9 mouse cellular contexts compared by ENCODE assay signal in genomic region chr4:151043281-151043680, GRCm38 (mm10). TPM values are rescaled to one million over a fixed set of nuclear protein-coding genes. Genes with fewer than 3 reads are reported as not detected.
DNase-seq lines count a peak whose midpoint lies in the region; ATAC-seq and TF ChIP-seq lines count a peak whose summit lies in the region.
"Had no signal": no experiment of that assay in that cellular context is flagged by ENCODE, and none has a peak within 500 bp of the region (broad histone marks: within the 10 kb centered on the region; RNA-seq: fewer than 3 reads in every experiment).

No protein-coding gene starts in this region.

- H3K4me1 ChIP-seq in heart, embryonic 14.5 days (ENCODE audit: control insufficient read depth in 2 of 2, insufficient read depth in 2 of 2, low read length in 2 of 2): peaks cover 7 to 21% of the 10 kb centered on the region in 2 experiments
- peaks cover 9% of the 10 kb centered on the region for H3K4me1 ChIP-seq in kidney, postnatal 0 days (replicated peaks; ENCODE audit: insufficient read depth, low read length)

- 45% methylated on average over 5 of the region's 5 CpGs for WGBS in heart, embryonic 14.5 days
- WGBS in kidney, postnatal 0 days: 34% methylated on average over 5 of the region's 5 CpGs

- H3K4me2 ChIP-seq in heart, embryonic 14.5 days (ENCODE audit: low read length): peak overlapping the region; percentile 93
- peak overlapping the region; percentile 99 for H3K4me2 ChIP-seq in kidney, postnatal 0 days (ENCODE audit: low read length)

- no peak overlapping the region for H3K27ac ChIP-seq in heart, embryonic 14.5 days (replicated peaks in 1 of 2; ENCODE audit: control insufficient read depth in 1 of 2, insufficient read depth in 1 of 2, low read depth in 2 of 2, low read length in 2 of 2)
- no peak overlapping the region for H3K27ac ChIP-seq in kidney, postnatal 0 days

- H3K9me3 ChIP-seq in heart, embryonic 14.5 days (ENCODE audit: control insufficient read depth, low read length): no peaks in the 10 kb centered on the region
- no peaks in the 10 kb centered on the region for H3K9me3 ChIP-seq in kidney, postnatal 0 days (replicated peaks; ENCODE audit: low read length)

- H3K36me3 ChIP-seq in heart, embryonic 14.5 days (ENCODE audit: control insufficient read depth, insufficient read depth, low read length): peaks cover 20% of the 10 kb centered on the region
- H3K36me3 ChIP-seq in kidney, postnatal 0 days (ENCODE audit: insufficient read depth, low read length): peaks cover 14% of the 10 kb centered on the region; the same call in 1 of the 2 replicates

- DNase-seq in adrenal gland, adult (ENCODE audit: inconsistent age in 2 of 2, low spot score in 1 of 2): peak; percentile 31 to 71
- DNase-seq in adrenal gland, adult 8-10 months: no peak
- peak; percentile 48 to 53 for DNase-seq in cerebellum, postnatal 25 days
- DNase-seq in kidney, postnatal 0 days (ENCODE audit: low spot score): peak; percentile 12
- peak; percentile 80 for DNase-seq in lung, postnatal 25 days (ENCODE audit: low spot score)
- no peak for DNase-seq in spleen, adult 12 weeks (ENCODE audit: low spot score)
- DNase-seq in frontal cortex, adult 2 months (ENCODE audit: extremely low spot score in 1 of 2, low spot score in 1 of 2): no peak

- no peak for ATAC-seq in heart, embryonic 14.5 days (ENCODE audit: insufficient number of reproducible peaks, insufficient read depth, low FRiP score, low read depth)
- no peak for ATAC-seq in kidney, postnatal 0 days (replicated peaks; ENCODE audit: low FRiP score, low read depth)

- H3K27me3 ChIP-seq in heart, embryonic 14.5 days (ENCODE audit: control insufficient read depth, insufficient read depth, low read length): no peaks in the 10 kb centered on the region
- no peaks in the 10 kb centered on the region for H3K27me3 ChIP-seq in kidney, postnatal 0 days (ENCODE audit: insufficient read depth, low read length)

- peak overlapping the region in 1 of 2 experiments; percentile 58; a peak in 2 of 4 replicates for H3K4me3 ChIP-seq in heart, embryonic 14.5 days (ENCODE audit: control insufficient read depth in 1 of 2, insufficient read depth in 1 of 2, low read depth in 1 of 2, low read length in 2 of 2)
- peak overlapping the region; percentile 56 for H3K4me3 ChIP-seq in kidney, postnatal 0 days (replicated peaks; ENCODE audit: low read depth, low read length)

- TF ChIP-seq CTCF in kidney, postnatal 0 days (IDR thresholded peaks at IDR 0.05; ENCODE audit: low read depth): no peak

- H3K9ac ChIP-seq in heart, embryonic 14.5 days (ENCODE audit: low read length): peak overlapping the region; percentile 78
- peak overlapping the region; percentile 76; the same call in 1 of the 2 replicates for H3K9ac ChIP-seq in kidney, postnatal 0 days (ENCODE audit: low read depth, low read length)

RNA-seq across cellular contexts. Expression of gene Per3, which starts 1.2 kb away (rescaled TPM):
- total RNA-seq in adrenal gland, adult 8-10 months (2022): 10 to 100 TPM; 20.3 to 52.9 (median 30.9) TPM
- 10.4 and 11.3 TPM in 2 replicates for polyA plus RNA-seq in heart, embryonic 14.5 days (2014; fragmentation: Nextera tagmentation; extraction: Ambion mirVana)
- 6.0 and 6.7 TPM in 2 replicates for polyA plus RNA-seq in kidney, postnatal 0 days (2015; fragmentation: Nextera tagmentation; extraction: Ambion mirVana)
- polyA plus RNA-seq in frontal cortex, adult 2 months (2012; rRNA removed): 41.7 and 45.1 TPM in 2 replicates

RNA-seq across cellular contexts. Expression of gene Vamp3, which starts 14.5 kb away (rescaled TPM):
- total RNA-seq in adrenal gland, adult 8-10 months (2022): 10 to 100 TPM; 57.3 to 70.2 (median 63.4) TPM
- polyA plus RNA-seq in heart, embryonic 14.5 days (2014; fragmentation: Nextera tagmentation; extraction: Ambion mirVana): 89.7 and 97.4 TPM in 2 replicates
- polyA plus RNA-seq in kidney, postnatal 0 days (2015; fragmentation: Nextera tagmentation; extraction: Ambion mirVana): 92.2 and 99.7 TPM in 2 replicates
- polyA plus RNA-seq in frontal cortex, adult 2 months (2012; rRNA removed): 53.5 and 55.8 TPM in 2 replicates

RNA-seq across cellular contexts. Expression of gene Gm13090, which starts 46.1 kb away (rescaled TPM):
- total RNA-seq in adrenal gland, adult 8-10 months (2022): not detected
- 0.28 TPM in 1 of 2 replicates, not detected in the other for polyA plus RNA-seq in heart, embryonic 14.5 days (2014; fragmentation: Nextera tagmentation; extraction: Ambion mirVana)
- polyA plus RNA-seq in kidney, postnatal 0 days (2015; fragmentation: Nextera tagmentation; extraction: Ambion mirVana): 0.32 TPM in 1 of 2 replicates, not detected in the other
- polyA plus RNA-seq in frontal cortex, adult 2 months (2012; rRNA removed): not detected in 2 replicates
- total RNA-seq: common myeloid progenitor, adult 5-6 weeks had no signal

RNA-seq across cellular contexts. Expression of gene Uts2, which starts 46.4 kb away (rescaled TPM):
- not detected for total RNA-seq in adrenal gland, adult 8-10 months (2022)
- polyA plus RNA-seq in heart, embryonic 14.5 days (2014; fragmentation: Nextera tagmentation; extraction: Ambion mirVana): not detected in 2 replicates
- not detected in 2 replicates for polyA plus RNA-seq in kidney, postnatal 0 days (2015; fragmentation: Nextera tagmentation; extraction: Ambion mirVana)
- polyA plus RNA-seq in frontal cortex, adult 2 months (2012; rRNA removed): not detected in 2 replicates
- total RNA-seq: common myeloid progenitor, adult 5-6 weeks had no signal

Comparison
In these comparisons a context has a peak if more than half of its experiments do, and no peak if none do; other contexts are left out.
1. DNase-seq: peak in adrenal gland, adult (2 of 2), cerebellum, postnatal 25 days (2 of 2), kidney, postnatal 0 days (single experiment) and lung, postnatal 25 days (single experiment); none in adrenal gland, adult 8-10 months (single experiment), spleen, adult 12 weeks (single experiment) and frontal cortex, adult 2 months (0 of 2).